Mouse (Mus musculus) ES-Bruce4 (cell line): Measurements from ENCODE around the gene Polg2.

Source experiments
- CTCF ChIP-seq: IDR thresholded peaks from one replicate; pipeline ENCODE4 v1.8.1; 2011; ENCODE audit warnings: low read depth, low read length
- EP300 ChIP-seq: IDR thresholded peaks from 2 replicates; pipeline ENCODE4 v1.6.1; 2011; ENCODE audit warnings: low read depth, low read length; ENCODE audit not compliant: insufficient read depth
- POLR2A ChIP-seq: IDR thresholded peaks from one replicate; pipeline ENCODE4 v1.8.1; 2011; ENCODE audit warnings: low read length; ENCODE audit not compliant: insufficient read depth

DNA sequence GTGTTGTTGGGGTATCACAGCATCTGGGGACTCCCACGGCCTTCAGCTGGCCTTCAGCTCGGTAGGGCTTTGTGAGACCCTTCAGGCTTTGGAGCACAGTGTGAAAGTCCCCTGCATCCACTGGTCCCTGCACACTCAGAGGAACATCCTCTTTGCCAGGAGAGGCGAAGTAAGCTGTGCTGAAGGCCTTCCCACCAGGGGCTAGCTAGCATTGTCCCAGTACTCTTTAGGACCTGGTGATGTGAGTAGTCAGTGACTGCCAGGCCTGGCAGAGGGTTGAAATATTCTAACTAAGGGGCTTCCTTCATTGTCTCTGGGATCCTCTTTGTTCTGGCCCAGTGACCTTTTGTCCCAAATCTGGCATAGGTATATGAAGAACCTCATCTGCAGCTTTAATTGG lies 42.7 kb downstream of the Polg2 start:
- no peak for TF ChIP-seq POLR2A
- TF ChIP-seq CTCF, result no peak
- no peak for TF ChIP-seq EP300
